Mouse (Mus musculus) lung, embryonic 16.5 days (tissue): Measurements from ENCODE around the gene Alkbh4. TPM values are rescaled to one million over a fixed set of nuclear protein-coding genes. Genes with fewer than 3 reads are reported as not detected.
"Not testable (repeated sequence)": the region's sequence is repeated elsewhere in the genome, so short reads cannot be mapped to it uniquely, and the experiment has no call there.

Experiments
- ATAC-seq: fragments of 200-750 bp; cut with Nextera tagmentation; 2 replicates; pipeline ENCODE4 v1.8.0; 2017; ENCODE audit warnings: low read depth, mild to moderate bottlenecking, moderate library complexity
- H3K27ac ChIP-seq: fragments of 300-500 bp; sonication (generic); 2 replicates; pipeline ENCODE4 v1.5.1; 2014; ENCODE audit warnings: mild to moderate bottlenecking, control low read depth, low read length
- H3K27me3 ChIP-seq: fragments of 300-500 bp; sonication (generic); 2 replicates; pipeline ENCODE4 v1.6.1; 2014; ENCODE audit warnings: low read depth, low read length, mixed read lengths; ENCODE audit not compliant: control insufficient read depth, insufficient read depth
- H3K36me3 ChIP-seq: fragments of 300-500 bp; sonication (generic); 2 replicates; pipeline ENCODE4 v1.6.1; 2014; ENCODE audit warnings: low read length; ENCODE audit not compliant: control insufficient read depth, insufficient read depth
- H3K4me1 ChIP-seq: fragments of 300-500 bp; sonication (generic); replicated peaks from 2 replicates; pipeline ENCODE4 v1.6.1; 2014; ENCODE audit warnings: low read length, mixed read lengths; ENCODE audit not compliant: control insufficient read depth, insufficient read depth
- H3K4me2 ChIP-seq: fragments of 300-500 bp; sonication (generic); 2 replicates; pipeline ENCODE4 v1.6.1; 2014; ENCODE audit warnings: low read depth, low read length, control low read depth
- H3K4me3 ChIP-seq: fragments of 300-500 bp; sonication (generic); 2 replicates; pipeline ENCODE4 v1.5.1; 2014; ENCODE audit warnings: mild to moderate bottlenecking, low read length, control low read depth
- H3K9ac ChIP-seq: fragments of 300-500 bp; sonication (generic); 2 replicates; pipeline ENCODE4 v1.6.1; 2014; ENCODE audit warnings: low read length, control low read depth
- H3K9me3 ChIP-seq: fragments of 300-500 bp; sonication (generic); 2 replicates; pipeline ENCODE4 v1.6.1; 2016; ENCODE audit warnings: low read length; ENCODE audit not compliant: control insufficient read depth
- WGBS: fragments of 180-500 bp; shearing (Covaris S2); extraction: QIAGEN DNeasy Blood & Tissue Kit; methylation state at CpG from one replicate; pipeline ENCODE4 v1.1.7; 2014; 5-methylcytosine and 5-hydroxymethylcytosine counted together
- polyA plus RNA-seq: library from polyadenylated mRNA; unstranded; fragments of >200 nt; fragmentation: Nextera tagmentation; extraction: Ambion mirVana; gene quantifications from 2 replicates; pipeline ENCODE4 v1.2.1, GENCODE M21; 2015

Gene Alkbh4
- polyA plus RNA-seq, 1 experiment from 2014 or later = 15.6 TPM

- Histone ChIP-seq H3K4me3 (no peak overlapping the region), H3K4me1 (peaks cover 9% of the 10 kb centered on the region), H3K9ac (no peak overlapping the region), H3K36me3 (peaks cover 13% of the 10 kb centered on the region), H3K27ac (no peak overlapping the region), H3K9me3 (0 out of 2 replicates have a peak, but pooled peaks cover 2% of the 10 kb centered on the region), H3K4me2 (no peak overlapping the region), H3K27me3 (no peaks in the 10 kb centered on the region)
- 90% methylated on average over 13 of the region's 13 CpGs for WGBS
- no peak for ATAC-seq
Observed at GRCm38 (mm10) chr5:136139393-136139792, 3.4 kb downstream of the Alkbh4 start.

- Histone ChIP-seq H3K27ac (no peak overlapping the region), H3K27me3 (no peaks in the 10 kb centered on the region), H3K9ac (no peak overlapping the region), H3K4me3 (no peak overlapping the region), H3K4me2 (no peak overlapping the region), H3K36me3 (peaks cover 13% of the 10 kb centered on the region), H3K4me1 (peaks cover 9% of the 10 kb centered on the region), H3K9me3 (0 out of 2 replicates have a peak, but pooled peaks cover 2% of the 10 kb centered on the region)
- no peak for ATAC-seq
- 93% methylated on average over 10 of the region's 10 CpGs for WGBS
Observed at GRCm38 (mm10) chr5:136140057-136140482, 4.1 kb downstream of the Alkbh4 start.

GRCm38 (mm10) chr5:136142746-136143145, 6.8 kb downstream of the Alkbh4 start:
- Histone ChIP-seq H3K36me3 (peaks cover 13% of the 10 kb centered on the region), H3K4me3 (no peak overlapping the region), H3K9me3 (0 out of 2 replicates have a peak, but pooled peaks cover 2% of the 10 kb centered on the region), H3K4me1 (no peaks in the 10 kb centered on the region), H3K27ac (no peak overlapping the region), H3K4me2 (no peak overlapping the region), H3K9ac (no peak overlapping the region), H3K27me3 (no peaks in the 10 kb centered on the region)
- WGBS = 84% methylated on average over 5 of the region's 5 CpGs
- ATAC-seq = no peak

- H3K9me3 ChIP-seq = 0 out of 2 replicates have a peak, but pooled peaks cover 2% of the 10 kb centered on the region
- no peaks in the 10 kb centered on the region for H3K27me3 ChIP-seq
- 87% methylated on average over 6 of the region's 6 CpGs for WGBS
Observed at GRCm38 (mm10) chr5:136143161-136143755, 7.3 kb downstream of the Alkbh4 start.

GRCm38 (mm10) chr5:136144606-136145430, 8.9 kb downstream of the Alkbh4 start:
- no peak overlapping the region for H3K9ac ChIP-seq
- H3K36me3 ChIP-seq = peaks cover 13% of the 10 kb centered on the region
- 54% methylated on average over 12 of the region's 12 CpGs for WGBS
- H3K4me3 ChIP-seq = no peak overlapping the region
- no peak overlapping the region for H3K27ac ChIP-seq
- H3K4me1 ChIP-seq = no peaks in the 10 kb centered on the region
- H3K9me3 ChIP-seq = 0 out of 2 replicates have a peak, but pooled peaks cover 2% of the 10 kb centered on the region
- no peaks in the 10 kb centered on the region for H3K27me3 ChIP-seq
- H3K4me2 ChIP-seq = no peak overlapping the region
- peak; percentile 54; the same call in 1 of the 2 replicates for ATAC-seq

More at GRCm38 (mm10) chr5:136143161-136143755, 7.3 kb downstream of the Alkbh4 start:
- no peak for ATAC-seq
- Histone ChIP-seq H3K9ac (no peak overlapping the region), H3K27ac (no peak overlapping the region), H3K4me1 (no peaks in the 10 kb centered on the region), H3K4me2 (no peak overlapping the region), H3K4me3 (no peak overlapping the region), H3K36me3 (peaks cover 13% of the 10 kb centered on the region)

GRCm38 (mm10) chr5:136146936-136147335, 11.0 kb downstream of the Alkbh4 start:
- Histone ChIP-seq H3K27ac (no peak overlapping the region), H3K27me3 (no peaks in the 10 kb centered on the region), H3K4me1 (no peaks in the 10 kb centered on the region), H3K9ac (no peak overlapping the region), H3K9me3 (0 out of 2 replicates have a peak, but pooled peaks cover 2% of the 10 kb centered on the region), H3K4me2 (no peak overlapping the region), H3K4me3 (no peak overlapping the region), H3K36me3 (0 out of 2 replicates have a peak, but pooled peaks cover 2% of the 10 kb centered on the region)
- WGBS = 94% methylated on average over 1 of the region's 1 CpGs
- no peak for ATAC-seq

GRCm38 (mm10) chr5:136147704-136148103, 11.8 kb downstream of the Alkbh4 start:
- WGBS = 68% methylated on average over 8 of the region's 8 CpGs
- H3K4me2 ChIP-seq = no peak overlapping the region
- no peaks in the 10 kb centered on the region for H3K36me3 ChIP-seq
- no peak for ATAC-seq
- H3K4me1 ChIP-seq = no peaks in the 10 kb centered on the region
- no peaks in the 10 kb centered on the region for H3K27me3 ChIP-seq
- H3K9me3 ChIP-seq = 0 out of 2 replicates have a peak, but pooled peaks cover 2% of the 10 kb centered on the region
- no peak overlapping the region for H3K4me3 ChIP-seq
- H3K9ac ChIP-seq = no peak overlapping the region
- H3K27ac ChIP-seq = no peak overlapping the region

- 68% methylated on average over 5 of the region's 5 CpGs for WGBS
- not testable (repeated sequence) for H3K4me1 ChIP-seq, ATAC-seq, H3K27me3 ChIP-seq, H3K9me3 ChIP-seq, H3K4me3 ChIP-seq, H3K9ac ChIP-seq, H3K36me3 ChIP-seq, H3K27ac ChIP-seq, H3K4me2 ChIP-seq
Observed at GRCm38 (mm10) chr5:136149134-136149576, 13.2 kb downstream of the Alkbh4 start.

- Histone ChIP-seq H3K4me2 (no peak overlapping the region), H3K27me3 (no peaks in the 10 kb centered on the region), H3K9ac (no peak overlapping the region), H3K36me3 (no peaks in the 10 kb centered on the region), H3K9me3 (no peaks in the 10 kb centered on the region), H3K4me3 (no peak overlapping the region), H3K27ac (no peak overlapping the region), H3K4me1 (no peaks in the 10 kb centered on the region)
- ATAC-seq = no peak
- 66% methylated on average over 8 of the region's 8 CpGs for WGBS
Observed at GRCm38 (mm10) chr5:136152365-136152764, 16.4 kb downstream of the Alkbh4 start.
